Mouse (Mus musculus): ENCODE data around the gene Wdr92. TPM values are rescaled to one million over a fixed set of nuclear protein-coding genes. Genes with fewer than 3 reads are reported as not detected.
"Not testable (repeated sequence)": the region's sequence is repeated elsewhere in the genome, so short reads cannot be mapped to it uniquely, and the experiment has no call there.

The Wdr92 gene
- polyA plus RNA-seq, 1 experiment from 2014 or later: 24.3 TPM

- no peak overlapping the region for H3K27ac ChIP-seq (replicated peaks; ENCODE audit: low read depth, low read length)
- no peaks in the 10 kb centered on the region for H3K9me3 ChIP-seq (ENCODE audit: control insufficient read depth, low read length)
- H3K27me3 ChIP-seq (replicated peaks; ENCODE audit: control insufficient read depth, insufficient read depth, low read length): no peaks in the 10 kb centered on the region
- no peak overlapping the region for H3K4me2 ChIP-seq (ENCODE audit: low read depth, low read length)
- H3K36me3 ChIP-seq (ENCODE audit: control insufficient read depth, insufficient read depth, low read length): 0 out of 2 replicates have a peak, but pooled peaks cover 1% of the 10 kb centered on the region
- WGBS: 82% methylated on average over 3 of the region's 3 CpGs
- no peaks in the 10 kb centered on the region; the same call in 1 of the 2 replicates for H3K4me1 ChIP-seq (ENCODE audit: control insufficient read depth, insufficient read depth, low read length)
- H3K9ac ChIP-seq (ENCODE audit: low read depth, low read length): no peak overlapping the region
- ATAC-seq (ENCODE audit: low read depth) (no peak), DNase-seq (ENCODE audit: low spot score) (no peak)
- H3K4me3 ChIP-seq (ENCODE audit: low read depth, low read length): no peak overlapping the region
These were observed 33.6 kb downstream of the Wdr92 start for GRCm38 (mm10) chr11:17215475-17215874.

- no peak overlapping the region for H3K4me2 ChIP-seq (ENCODE audit: low read depth, low read length)
- no peak overlapping the region for H3K4me3 ChIP-seq (ENCODE audit: low read depth, low read length)
- H3K4me1 ChIP-seq (ENCODE audit: control insufficient read depth, insufficient read depth, low read length): no peaks in the 10 kb centered on the region
- DNase-seq (ENCODE audit: low spot score) (no peak), ATAC-seq (ENCODE audit: low read depth) (no peak)
- H3K9me3 ChIP-seq (ENCODE audit: control insufficient read depth, low read length): no peaks in the 10 kb centered on the region
- 92% methylated on average over 8 of the region's 8 CpGs for WGBS
- H3K27ac ChIP-seq (replicated peaks; ENCODE audit: low read depth, low read length): no peak overlapping the region
- H3K9ac ChIP-seq (ENCODE audit: low read depth, low read length): no peak overlapping the region
- H3K36me3 ChIP-seq (ENCODE audit: control insufficient read depth, insufficient read depth, low read length): peaks cover 37% of the 10 kb centered on the region
- H3K27me3 ChIP-seq (replicated peaks; ENCODE audit: control insufficient read depth, insufficient read depth, low read length): no peaks in the 10 kb centered on the region
These were observed 39.2 kb downstream of the Wdr92 start for GRCm38 (mm10) chr11:17221126-17221525.

GRCm38 (mm10) chr11:17232792-17233191, 50.9 kb downstream of the Wdr92 start:
- no peak for DNase-seq (ENCODE audit: low spot score)
- Histone ChIP-seq H3K27ac (replicated peaks; ENCODE audit: low read depth, low read length) (no peak overlapping the region), H3K27me3 (replicated peaks; ENCODE audit: control insufficient read depth, insufficient read depth, low read length) (no peaks in the 10 kb centered on the region), H3K4me3 (ENCODE audit: low read depth, low read length) (no peak overlapping the region), H3K9ac (ENCODE audit: low read depth, low read length) (no peak overlapping the region), H3K36me3 (ENCODE audit: control insufficient read depth, insufficient read depth, low read length) (peaks cover 41% of the 10 kb centered on the region), H3K4me2 (ENCODE audit: low read depth, low read length) (no peak overlapping the region), H3K4me1 (ENCODE audit: control insufficient read depth, insufficient read depth, low read length) (no peaks in the 10 kb centered on the region), H3K9me3 (ENCODE audit: control insufficient read depth, low read length) (no peaks in the 10 kb centered on the region)
- no peak for ATAC-seq (ENCODE audit: low read depth)
- 66% methylated on average over 5 of the region's 5 CpGs for WGBS

GRCm38 (mm10) chr11:17236449-17237037, 54.6 kb downstream of the Wdr92 start:
- ATAC-seq (ENCODE audit: low read depth) (no peak), DNase-seq (ENCODE audit: low spot score) (no peak)
- Histone ChIP-seq H3K4me2 (ENCODE audit: low read depth, low read length) (no peak overlapping the region), H3K27me3 (replicated peaks; ENCODE audit: control insufficient read depth, insufficient read depth, low read length) (no peaks in the 10 kb centered on the region), H3K9me3 (ENCODE audit: control insufficient read depth, low read length) (no peaks in the 10 kb centered on the region), H3K27ac (replicated peaks; ENCODE audit: low read depth, low read length) (no peak overlapping the region), H3K9ac (ENCODE audit: low read depth, low read length) (no peak overlapping the region), H3K36me3 (ENCODE audit: control insufficient read depth, insufficient read depth, low read length) (peaks cover 25% of the 10 kb centered on the region), H3K4me1 (ENCODE audit: control insufficient read depth, insufficient read depth, low read length) (no peaks in the 10 kb centered on the region), H3K4me3 (ENCODE audit: low read depth, low read length) (no peak overlapping the region)
- 87% methylated on average over 5 of the region's 5 CpGs for WGBS

- H3K4me3 ChIP-seq (ENCODE audit: low read depth, low read length); H3K9ac ChIP-seq (ENCODE audit: low read depth, low read length); H3K4me2 ChIP-seq (ENCODE audit: low read depth, low read length); H3K36me3 ChIP-seq (ENCODE audit: control insufficient read depth, insufficient read depth, low read length); DNase-seq (ENCODE audit: low spot score); H3K4me1 ChIP-seq (ENCODE audit: control insufficient read depth, insufficient read depth, low read length); H3K27ac ChIP-seq (replicated peaks; ENCODE audit: low read depth, low read length); H3K27me3 ChIP-seq (replicated peaks; ENCODE audit: control insufficient read depth, insufficient read depth, low read length); ATAC-seq (ENCODE audit: low read depth); H3K9me3 ChIP-seq (ENCODE audit: control insufficient read depth, low read length): not testable (repeated sequence)
- WGBS: 90% methylated on average over 5 of the region's 5 CpGs
These were observed 56.7 kb downstream of the Wdr92 start for GRCm38 (mm10) chr11:17238598-17238997.

- no peak overlapping the region for H3K4me3 ChIP-seq (ENCODE audit: low read depth, low read length)
- H3K27ac ChIP-seq (replicated peaks; ENCODE audit: low read depth, low read length): no peak overlapping the region
- DNase-seq (ENCODE audit: low spot score) (no peak), ATAC-seq (ENCODE audit: low read depth) (no peak)
- H3K4me1 ChIP-seq (ENCODE audit: control insufficient read depth, insufficient read depth, low read length): no peaks in the 10 kb centered on the region
- no peaks in the 10 kb centered on the region for H3K36me3 ChIP-seq (ENCODE audit: control insufficient read depth, insufficient read depth, low read length)
- H3K4me2 ChIP-seq (ENCODE audit: low read depth, low read length): no peak overlapping the region
- H3K9me3 ChIP-seq (ENCODE audit: control insufficient read depth, low read length): no peaks in the 10 kb centered on the region
- H3K9ac ChIP-seq (ENCODE audit: low read depth, low read length): no peak overlapping the region
- no peaks in the 10 kb centered on the region for H3K27me3 ChIP-seq (replicated peaks; ENCODE audit: control insufficient read depth, insufficient read depth, low read length)
These were observed 66.8 kb downstream of the Wdr92 start for GRCm38 (mm10) chr11:17248715-17249114.

- Histone ChIP-seq H3K36me3 (ENCODE audit: control insufficient read depth, insufficient read depth, low read length) (no peaks in the 10 kb centered on the region), H3K4me1 (ENCODE audit: control insufficient read depth, insufficient read depth, low read length) (peaks cover 8% of the 10 kb centered on the region; the same call in 1 of the 2 replicates), H3K4me2 (ENCODE audit: low read depth, low read length) (peak overlapping the region; percentile 76), H3K9me3 (ENCODE audit: control insufficient read depth, low read length) (no peaks in the 10 kb centered on the region), H3K27ac (replicated peaks; ENCODE audit: low read depth, low read length) (peak overlapping the region; percentile 89; the same call in 1 of the 2 replicates), H3K27me3 (replicated peaks; ENCODE audit: control insufficient read depth, insufficient read depth, low read length) (no peaks in the 10 kb centered on the region), H3K9ac (ENCODE audit: low read depth, low read length) (peak overlapping the region; percentile 94), H3K4me3 (ENCODE audit: low read depth, low read length) (peak overlapping the region; percentile 90)
- ATAC-seq (ENCODE audit: low read depth) (peak; percentile 53), DNase-seq (ENCODE audit: low spot score) (peak; percentile 13)
- 60% methylated on average over 8 of the region's 8 CpGs for WGBS
These were observed 75.0 kb downstream of the Wdr92 start for GRCm38 (mm10) chr11:17256813-17257365.

GRCm38 (mm10) chr11:17257443-17257842, 75.5 kb downstream of the Wdr92 start, which contains the start of gene C1d:
Gene C1d, plus strand, starts transcription at chr11:17257579.
- H3K4me3 ChIP-seq (ENCODE audit: low read depth, low read length): peak within 1 kb of the TSS; percentile 90
- DNase-seq (ENCODE audit: low spot score) (peak; percentile 97), ATAC-seq (ENCODE audit: low read depth) (peak; percentile 91)
- peak within 1 kb of the TSS; percentile 94 for H3K9ac ChIP-seq (ENCODE audit: low read depth, low read length)
- H3K27me3 ChIP-seq (replicated peaks; ENCODE audit: control insufficient read depth, insufficient read depth, low read length): no peaks in the 10 kb centered on the region
- peak within 1 kb of the TSS; percentile 76 for H3K4me2 ChIP-seq (ENCODE audit: low read depth, low read length)
- WGBS: 0% methylated on average over 31 of the region's 33 CpGs
- H3K4me1 ChIP-seq (ENCODE audit: control insufficient read depth, insufficient read depth, low read length): peaks cover 8% of the 10 kb centered on the region; the same call in 1 of the 2 replicates
- no peaks in the 10 kb centered on the region for H3K9me3 ChIP-seq (ENCODE audit: control insufficient read depth, low read length)
- H3K27ac ChIP-seq (replicated peaks; ENCODE audit: low read depth, low read length): peak within 1 kb of the TSS; percentile 89
- no peaks in the 10 kb centered on the region for H3K36me3 ChIP-seq (ENCODE audit: control insufficient read depth, insufficient read depth, low read length)

GRCm38 (mm10) chr11:17257861-17258260, 76.0 kb downstream of the Wdr92 start:
- DNase-seq (ENCODE audit: low spot score) (peak; percentile 48), ATAC-seq (ENCODE audit: low read depth) (peak; percentile 24; the same call in 1 of the 2 replicates)
- Histone ChIP-seq H3K27me3 (replicated peaks; ENCODE audit: control insufficient read depth, insufficient read depth, low read length) (no peaks in the 10 kb centered on the region), H3K4me1 (ENCODE audit: control insufficient read depth, insufficient read depth, low read length) (peaks cover 8% of the 10 kb centered on the region; the same call in 1 of the 2 replicates), H3K36me3 (ENCODE audit: control insufficient read depth, insufficient read depth, low read length) (no peaks in the 10 kb centered on the region), H3K27ac (replicated peaks; ENCODE audit: low read depth, low read length) (peak overlapping the region; percentile 89), H3K9ac (ENCODE audit: low read depth, low read length) (peak overlapping the region; percentile 94), H3K4me3 (ENCODE audit: low read depth, low read length) (peak overlapping the region; percentile 90), H3K4me2 (ENCODE audit: low read depth, low read length) (peak overlapping the region; percentile 76), H3K9me3 (ENCODE audit: control insufficient read depth, low read length) (no peaks in the 10 kb centered on the region)
- under 1% methylated on average over 17 of the region's 17 CpGs for WGBS

Data from embryonic facial prominence, embryonic 14.5 days (tissue).